Mouse (Mus musculus) small intestine, adult 2 months (tissue): Measurements from ENCODE around the gene Nt5dc3.

Experiments used
- CTCF ChIP-seq: fragments of 200-500 bp; IDR thresholded peaks from 2 replicates; pipeline ENCODE4 v1.5.1; 2012; ENCODE audit warnings: low read depth, mild to moderate bottlenecking, control low read depth, inconsistent platforms, low read length, moderate library complexity, mixed read lengths; ENCODE audit not compliant: insufficient replicate concordance, insufficient read length; ENCODE audit errors: extremely low read depth
- POLR2A ChIP-seq: fragments of 200-500 bp; IDR thresholded peaks from 2 replicates; pipeline ENCODE4 v1.6.1; 2012; ENCODE audit warnings: low read depth, mild to moderate bottlenecking, control low read depth, inconsistent platforms, low read length, moderate library complexity

DNA sequence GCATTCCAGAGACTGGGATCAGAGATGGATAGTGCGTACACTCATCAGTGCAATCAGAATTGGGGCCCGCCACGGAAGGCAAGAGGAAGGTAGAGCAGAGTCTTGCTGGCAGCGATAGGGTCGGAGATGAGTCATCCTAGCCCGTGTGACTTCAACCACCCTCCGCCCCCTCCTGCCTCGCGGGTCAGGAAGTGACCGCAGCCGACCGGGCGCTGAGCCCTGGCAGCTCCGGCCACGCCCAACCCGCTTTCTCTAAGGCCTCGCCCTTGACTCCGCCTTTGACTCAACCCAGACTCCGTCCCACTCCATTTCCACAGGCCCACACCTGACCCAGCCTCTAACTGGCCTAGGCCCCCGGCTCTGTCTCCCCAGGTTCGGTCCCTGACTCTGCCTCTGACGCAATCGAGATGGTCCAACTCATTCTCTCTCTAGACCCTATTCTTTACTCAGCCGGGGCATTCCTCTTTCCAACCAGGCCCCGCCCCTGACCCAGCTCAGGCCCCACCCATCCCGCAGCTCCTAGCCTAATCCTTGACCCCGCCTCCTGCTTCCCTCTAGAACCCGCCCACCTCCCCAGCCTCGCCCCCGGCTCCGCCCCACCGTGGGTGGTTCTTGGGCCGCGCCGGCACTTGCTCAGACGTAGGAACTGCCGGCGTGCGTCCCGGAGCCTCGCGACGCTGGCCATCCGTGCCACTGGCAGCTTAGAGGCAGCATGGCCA is at the start of gene Nt5dc3:
- TF ChIP-seq CTCF = no peak
- TF ChIP-seq POLR2A = peak; percentile 91
